Mouse (Mus musculus): Measurements from ENCODE around the gene Fbxl17. TPM values are rescaled to one million over a fixed set of nuclear protein-coding genes. Genes with fewer than 3 reads are reported as not detected.

Gene Fbxl17
- polyA plus RNA-seq, 1 experiment from 2014 or later = 5.2 TPM

DNA sequence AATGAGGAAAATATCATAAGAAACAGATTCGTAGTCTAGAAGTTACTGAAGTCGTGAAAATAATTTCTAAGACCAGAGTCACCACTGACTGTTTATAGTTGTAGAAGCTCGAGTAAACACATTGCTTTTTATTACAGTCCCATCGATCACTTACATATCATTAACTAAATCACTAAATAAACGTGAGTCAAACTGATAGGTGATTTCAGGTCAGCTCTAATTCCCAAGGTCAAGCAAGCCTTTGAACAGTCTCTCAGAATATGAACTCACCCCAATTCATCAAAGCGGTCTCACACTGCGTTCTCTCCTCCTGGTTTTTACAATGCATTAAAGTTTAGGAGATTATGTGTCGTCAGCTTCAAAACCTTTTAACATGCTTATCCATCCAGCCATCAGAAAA, 423.2 kb downstream of the Fbxl17 start:
- no peak overlapping the region for H3K9ac ChIP-seq (replicated peaks; ENCODE audit: low read length)
- ATAC-seq (ENCODE audit: low FRiP score, low TSS enrichment) = no peak
- H3K4me2 ChIP-seq (replicated peaks; ENCODE audit: low read depth, low read length) = no peak overlapping the region
- WGBS = 33% methylated on average over 8 of the region's 8 CpGs
- no peaks in the 10 kb centered on the region for H3K36me3 ChIP-seq (ENCODE audit: insufficient read depth, low read length)
- no peaks in the 10 kb centered on the region for H3K9me3 ChIP-seq (ENCODE audit: low read length)
- H3K4me1 ChIP-seq (ENCODE audit: insufficient read depth, low read length) = peaks cover 14% of the 10 kb centered on the region
- no peak overlapping the region for H3K4me3 ChIP-seq (ENCODE audit: low read length)
- H3K27ac ChIP-seq (ENCODE audit: low read length) = no peak overlapping the region
- no peaks in the 10 kb centered on the region for H3K27me3 ChIP-seq (ENCODE audit: insufficient read depth, low read length)

DNA sequence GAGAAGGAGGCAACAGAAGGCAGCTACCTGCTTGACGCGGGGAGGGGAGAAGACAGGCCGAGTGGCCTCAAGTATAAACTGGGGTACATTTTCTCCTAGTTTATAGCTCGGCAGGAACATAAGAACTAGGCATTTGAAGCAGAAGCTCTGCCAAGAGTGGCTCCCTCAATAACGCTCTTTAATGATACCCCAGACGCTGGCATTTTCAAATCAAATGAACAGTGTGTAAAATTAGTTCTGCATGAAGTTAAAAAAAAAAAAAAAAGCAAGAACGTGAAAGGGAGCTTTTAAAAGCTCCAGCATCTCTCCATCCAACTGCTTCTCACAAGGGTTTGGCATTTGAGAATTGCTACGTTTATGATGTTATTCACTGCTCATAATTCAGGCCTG, 423.8 kb downstream of the Fbxl17 start:
- no peak for ATAC-seq (ENCODE audit: low FRiP score, low TSS enrichment)
- Histone ChIP-seq H3K4me1 (ENCODE audit: insufficient read depth, low read length) (peaks cover 14% of the 10 kb centered on the region), H3K4me2 (replicated peaks; ENCODE audit: low read depth, low read length) (no peak overlapping the region), H3K36me3 (ENCODE audit: insufficient read depth, low read length) (no peaks in the 10 kb centered on the region), H3K27ac (ENCODE audit: low read length) (no peak overlapping the region), H3K9me3 (ENCODE audit: low read length) (no peaks in the 10 kb centered on the region), H3K4me3 (ENCODE audit: low read length) (no peak overlapping the region), H3K9ac (replicated peaks; ENCODE audit: low read length) (no peak overlapping the region), H3K27me3 (ENCODE audit: insufficient read depth, low read length) (no peaks in the 10 kb centered on the region)
- 44% methylated on average over 8 of the region's 8 CpGs for WGBS

DNA sequence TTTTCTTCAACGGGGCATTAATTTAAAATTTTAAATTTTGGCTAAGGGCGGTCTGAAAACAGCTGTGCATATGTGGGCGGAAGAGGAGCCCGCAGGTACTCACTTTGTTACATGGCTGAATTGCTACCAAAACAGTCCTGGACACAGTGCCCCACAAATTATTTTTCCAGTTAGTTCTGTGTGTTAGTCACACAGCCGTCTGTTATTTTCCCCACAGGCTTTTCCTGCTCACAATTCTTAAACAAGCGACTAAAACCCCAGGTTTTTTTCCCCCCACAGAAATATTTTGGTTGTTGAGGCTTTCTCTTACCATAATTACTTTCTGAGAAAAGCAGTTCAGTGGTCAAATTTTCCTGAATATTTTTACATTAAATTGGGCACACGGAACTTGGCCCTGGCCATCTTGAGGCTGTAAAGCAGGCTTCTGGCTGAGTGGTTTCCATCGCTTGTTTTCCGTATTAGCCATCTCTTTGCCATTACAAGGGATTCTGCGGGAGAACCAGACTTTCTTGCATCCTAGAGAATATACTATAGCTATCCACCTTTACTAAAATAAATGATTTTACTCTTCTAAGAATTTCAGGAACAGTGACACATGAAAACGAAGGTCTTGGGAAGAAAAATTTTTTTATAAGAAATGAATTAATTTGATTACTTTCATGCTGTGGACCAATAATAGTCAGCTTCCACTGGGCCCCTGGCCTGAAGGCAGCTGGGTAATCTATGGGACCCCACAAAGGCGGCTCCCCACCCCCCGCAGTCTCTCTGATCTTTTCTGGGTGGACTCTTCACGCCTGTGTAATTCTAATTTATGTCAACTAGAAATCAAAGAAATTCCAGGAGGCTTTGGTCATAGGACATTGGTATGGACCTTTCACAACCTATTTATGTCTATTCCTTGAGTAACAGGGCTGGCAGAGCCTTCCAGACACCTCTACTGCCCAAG, 424.5 kb downstream of the Fbxl17 start:
- no peak overlapping the region for H3K27ac ChIP-seq (ENCODE audit: low read length)
- no peaks in the 10 kb centered on the region for H3K36me3 ChIP-seq (ENCODE audit: insufficient read depth, low read length)
- no peak overlapping the region for H3K4me3 ChIP-seq (ENCODE audit: low read length)
- no peaks in the 10 kb centered on the region for H3K9me3 ChIP-seq (ENCODE audit: low read length)
- no peak overlapping the region for H3K4me2 ChIP-seq (replicated peaks; ENCODE audit: low read depth, low read length)
- 0 out of 2 replicates have a peak, but pooled peaks have one; percentile 19 for ATAC-seq (ENCODE audit: low FRiP score, low TSS enrichment)
- 69% methylated on average over 14 of the region's 14 CpGs for WGBS
- H3K4me1 ChIP-seq (ENCODE audit: insufficient read depth, low read length) = peaks cover 14% of the 10 kb centered on the region
- H3K9ac ChIP-seq (replicated peaks; ENCODE audit: low read length) = no peak overlapping the region
- no peaks in the 10 kb centered on the region for H3K27me3 ChIP-seq (ENCODE audit: insufficient read depth, low read length)

DNA sequence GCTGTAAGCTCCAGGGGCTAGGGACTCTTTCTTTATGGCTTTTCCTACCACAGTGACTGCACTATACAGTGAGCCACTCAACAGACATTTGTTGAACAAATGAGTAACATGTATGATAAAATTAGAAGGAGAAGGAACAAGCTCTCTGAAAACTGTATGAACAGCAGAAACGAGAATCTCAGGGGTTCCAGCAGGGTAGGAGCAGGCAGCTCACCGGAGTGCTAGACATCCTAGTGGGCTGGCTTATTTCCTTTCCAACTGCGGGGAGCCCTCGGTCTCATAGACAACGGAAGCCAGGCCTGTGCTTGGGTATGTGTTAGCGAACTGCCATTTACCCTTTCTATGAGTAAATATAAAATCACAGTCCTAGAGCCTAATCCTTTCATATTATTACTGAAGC, 426.5 kb downstream of the Fbxl17 start:
- H3K4me1 ChIP-seq (ENCODE audit: insufficient read depth, low read length) = peaks cover 14% of the 10 kb centered on the region
- no peak overlapping the region for H3K4me3 ChIP-seq (ENCODE audit: low read length)
- no peaks in the 10 kb centered on the region for H3K36me3 ChIP-seq (ENCODE audit: insufficient read depth, low read length)
- H3K27me3 ChIP-seq (ENCODE audit: insufficient read depth, low read length) = no peaks in the 10 kb centered on the region
- H3K27ac ChIP-seq (ENCODE audit: low read length) = no peak overlapping the region
- 80% methylated on average over 6 of the region's 6 CpGs for WGBS
- H3K9me3 ChIP-seq (ENCODE audit: low read length) = no peaks in the 10 kb centered on the region
- no peak overlapping the region for H3K4me2 ChIP-seq (replicated peaks; ENCODE audit: low read depth, low read length)
- H3K9ac ChIP-seq (replicated peaks; ENCODE audit: low read length) = no peak overlapping the region
- ATAC-seq (ENCODE audit: low FRiP score, low TSS enrichment) = no peak

DNA sequence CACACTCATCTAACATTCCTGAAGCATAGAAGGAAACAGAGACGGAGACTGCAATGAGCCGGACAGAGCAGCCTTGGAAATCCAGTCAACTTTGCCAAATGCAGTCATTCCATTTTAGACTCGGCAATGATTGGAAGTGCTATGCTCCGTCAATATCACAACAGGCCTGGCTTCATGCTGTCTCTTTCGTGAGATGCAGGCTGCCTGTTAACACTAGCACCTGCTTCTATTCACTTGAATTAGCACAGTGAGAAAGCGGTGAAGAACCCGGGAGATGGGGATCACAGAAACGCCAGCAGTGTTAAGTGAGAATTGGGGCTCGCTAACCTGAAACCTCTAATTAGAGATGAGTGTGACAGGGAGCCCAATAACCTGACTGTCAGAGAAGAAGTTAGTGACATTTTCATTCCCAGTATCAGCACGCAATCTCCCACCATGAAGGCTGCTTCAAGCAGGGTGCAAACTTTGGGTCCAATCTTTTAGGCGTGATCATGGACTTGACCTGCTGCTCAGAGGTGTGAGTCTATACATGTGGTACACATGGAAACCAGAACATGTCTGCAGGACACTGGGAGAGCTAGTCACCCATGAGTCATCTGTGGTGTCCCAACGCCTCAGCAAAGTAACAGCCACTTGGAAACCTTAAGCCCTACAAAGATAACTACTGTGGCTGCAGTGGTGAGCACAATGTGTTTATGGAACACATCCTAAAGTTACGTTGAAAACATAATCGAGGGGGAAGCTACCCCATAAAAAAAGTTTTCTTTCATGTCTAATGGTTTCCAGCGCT, 428.5 kb downstream of the Fbxl17 start:
- H3K9ac ChIP-seq (replicated peaks; ENCODE audit: low read length) = no peak overlapping the region
- peaks cover 8% of the 10 kb centered on the region for H3K4me1 ChIP-seq (ENCODE audit: insufficient read depth, low read length)
- H3K4me3 ChIP-seq (ENCODE audit: low read length) = no peak overlapping the region
- no peaks in the 10 kb centered on the region for H3K27me3 ChIP-seq (ENCODE audit: insufficient read depth, low read length)
- H3K36me3 ChIP-seq (ENCODE audit: insufficient read depth, low read length) = no peaks in the 10 kb centered on the region
- no peaks in the 10 kb centered on the region for H3K9me3 ChIP-seq (ENCODE audit: low read length)
- no peak overlapping the region for H3K27ac ChIP-seq (ENCODE audit: low read length)
- WGBS = 88% methylated on average over 15 of the region's 15 CpGs
- ATAC-seq (ENCODE audit: low FRiP score, low TSS enrichment) = no peak
- no peak overlapping the region for H3K4me2 ChIP-seq (replicated peaks; ENCODE audit: low read depth, low read length)

DNA sequence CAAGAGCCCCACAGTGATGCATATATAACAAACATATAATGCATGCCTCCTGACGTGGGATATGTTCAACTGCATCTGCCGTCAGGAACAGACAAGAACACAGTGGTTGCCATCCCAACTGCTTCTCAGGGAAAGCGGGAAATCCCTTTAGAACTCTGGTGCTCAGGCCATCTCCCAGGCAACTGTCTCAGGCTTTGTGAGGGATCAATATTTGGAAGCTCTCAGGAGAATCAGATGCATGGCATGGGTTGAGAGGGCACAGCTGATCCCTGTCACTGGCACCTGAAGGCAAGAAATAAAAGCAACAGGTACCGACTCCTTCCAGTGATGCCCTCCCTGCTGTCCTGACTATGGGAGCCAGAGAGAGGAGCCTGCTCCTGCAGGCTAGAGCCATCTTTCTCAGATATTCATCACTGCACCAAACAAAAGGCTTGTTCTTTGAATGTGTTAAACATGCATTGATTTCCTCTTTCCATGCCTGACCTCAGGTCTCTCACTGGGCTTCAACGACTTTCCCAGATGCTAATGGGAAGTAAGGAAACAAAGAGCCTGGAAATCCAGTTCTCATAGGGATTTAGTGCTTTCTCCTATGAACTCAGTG, 429.6 kb downstream of the Fbxl17 start:
- Histone ChIP-seq H3K4me2 (replicated peaks; ENCODE audit: low read depth, low read length) (no peak overlapping the region), H3K9ac (replicated peaks; ENCODE audit: low read length) (no peak overlapping the region), H3K4me3 (ENCODE audit: low read length) (no peak overlapping the region), H3K27me3 (ENCODE audit: insufficient read depth, low read length) (no peaks in the 10 kb centered on the region), H3K27ac (ENCODE audit: low read length) (no peak overlapping the region), H3K36me3 (ENCODE audit: insufficient read depth, low read length) (no peaks in the 10 kb centered on the region), H3K4me1 (ENCODE audit: insufficient read depth, low read length) (no peaks in the 10 kb centered on the region; the same call in 1 of the 2 replicates), H3K9me3 (ENCODE audit: low read length) (no peaks in the 10 kb centered on the region)
- WGBS = 74% methylated on average over 5 of the region's 5 CpGs
- ATAC-seq (ENCODE audit: low FRiP score, low TSS enrichment) = no peak

DNA sequence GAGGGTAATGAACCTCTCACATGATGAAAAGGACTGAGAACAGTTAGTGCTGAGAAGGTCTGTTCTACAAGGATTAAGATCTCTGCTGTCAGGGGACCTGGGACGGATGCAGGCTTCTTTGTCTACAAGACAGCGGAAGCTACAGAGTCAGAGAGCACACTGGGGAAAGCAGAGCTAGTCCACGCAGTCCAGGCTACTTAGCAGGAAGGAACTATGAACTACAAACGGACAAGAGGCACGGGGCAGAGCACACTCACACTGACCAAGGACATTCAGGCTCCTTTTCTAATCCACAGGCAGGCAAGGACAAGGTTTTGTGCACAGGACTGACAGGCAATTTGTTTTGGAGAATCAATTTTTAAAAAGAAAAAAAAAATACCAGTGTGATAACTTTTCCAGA, 437.0 kb downstream of the Fbxl17 start:
- no peaks in the 10 kb centered on the region for H3K4me1 ChIP-seq (ENCODE audit: insufficient read depth, low read length)
- no peaks in the 10 kb centered on the region for H3K27me3 ChIP-seq (ENCODE audit: insufficient read depth, low read length)
- H3K9me3 ChIP-seq (ENCODE audit: low read length) = no peaks in the 10 kb centered on the region
- no peak overlapping the region for H3K4me3 ChIP-seq (ENCODE audit: low read length)
- H3K27ac ChIP-seq (ENCODE audit: low read length) = no peak overlapping the region
- WGBS = 70% methylated on average over 5 of the region's 5 CpGs
- ATAC-seq (ENCODE audit: low FRiP score, low TSS enrichment) = no peak
- no peaks in the 10 kb centered on the region for H3K36me3 ChIP-seq (ENCODE audit: insufficient read depth, low read length)
- no peak overlapping the region for H3K9ac ChIP-seq (replicated peaks; ENCODE audit: low read length)
- no peak overlapping the region for H3K4me2 ChIP-seq (replicated peaks; ENCODE audit: low read depth, low read length)

DNA sequence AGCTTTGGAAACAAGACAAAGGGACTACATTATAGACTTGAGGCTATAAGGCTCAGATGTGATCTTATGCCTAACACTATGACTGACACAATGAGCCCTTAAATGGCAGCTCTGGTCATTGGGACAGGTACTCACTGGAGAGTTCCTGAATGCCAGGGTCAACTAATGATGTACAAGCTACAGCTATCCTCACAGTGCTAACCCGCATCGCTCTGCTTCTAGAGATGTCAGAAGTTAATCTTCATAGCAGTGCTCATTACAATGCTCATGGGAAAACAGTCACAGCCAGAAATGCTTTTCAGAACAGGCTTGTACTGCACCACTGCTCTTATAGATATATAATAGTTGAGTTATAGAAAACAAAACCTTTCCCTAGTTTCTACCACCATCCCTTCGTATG, 438.0 kb downstream of the Fbxl17 start:
- Histone ChIP-seq H3K4me3 (ENCODE audit: low read length) (no peak overlapping the region), H3K27me3 (ENCODE audit: insufficient read depth, low read length) (no peaks in the 10 kb centered on the region), H3K9me3 (ENCODE audit: low read length) (no peaks in the 10 kb centered on the region), H3K4me1 (ENCODE audit: insufficient read depth, low read length) (no peaks in the 10 kb centered on the region), H3K9ac (replicated peaks; ENCODE audit: low read length) (no peak overlapping the region), H3K4me2 (replicated peaks; ENCODE audit: low read depth, low read length) (no peak overlapping the region), H3K27ac (ENCODE audit: low read length) (no peak overlapping the region), H3K36me3 (ENCODE audit: insufficient read depth, low read length) (no peaks in the 10 kb centered on the region)
- WGBS = 91% methylated on average over 3 of the region's 3 CpGs
- no peak for ATAC-seq (ENCODE audit: low FRiP score, low TSS enrichment)

DNA sequence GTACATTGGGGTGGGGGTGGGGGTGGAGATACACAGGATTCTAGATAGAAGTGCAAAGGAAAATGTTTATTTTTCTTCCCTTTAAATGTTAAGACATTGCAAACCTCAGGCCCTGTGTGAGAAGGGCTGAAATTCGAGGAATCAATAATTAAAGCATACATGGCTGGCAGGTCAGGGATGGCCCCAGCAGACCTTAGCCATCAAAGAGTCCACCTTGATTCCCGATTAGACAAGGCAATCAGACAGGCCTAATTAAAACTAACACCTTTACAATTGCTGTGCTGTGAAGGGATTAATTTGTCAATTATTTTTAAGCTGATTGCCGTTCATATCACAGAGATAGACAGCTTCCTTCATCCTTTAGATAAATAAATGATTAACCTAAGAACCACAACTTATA, 439.0 kb downstream of the Fbxl17 start:
- Histone ChIP-seq H3K27me3 (ENCODE audit: insufficient read depth, low read length) (no peaks in the 10 kb centered on the region), H3K4me1 (ENCODE audit: insufficient read depth, low read length) (no peaks in the 10 kb centered on the region), H3K27ac (ENCODE audit: low read length) (no peak overlapping the region), H3K36me3 (ENCODE audit: insufficient read depth, low read length) (no peaks in the 10 kb centered on the region), H3K4me3 (ENCODE audit: low read length) (no peak overlapping the region), H3K9ac (replicated peaks; ENCODE audit: low read length) (no peak overlapping the region), H3K9me3 (ENCODE audit: low read length) (no peaks in the 10 kb centered on the region), H3K4me2 (replicated peaks; ENCODE audit: low read depth, low read length) (no peak overlapping the region)
- WGBS = 43% methylated on average over 3 of the region's 3 CpGs
- ATAC-seq (ENCODE audit: low FRiP score, low TSS enrichment) = no peak

Data from kidney, embryonic 16.5 days (tissue).